Mouse (Mus musculus): ENCODE measurements at regions not wholly inside any gene's neighbourhood (a gene's known extent, or its start where the extent isn't known, plus 50 kb on each side); places are given as distances from the start of the nearest gene placed in this dataset.

DNA sequence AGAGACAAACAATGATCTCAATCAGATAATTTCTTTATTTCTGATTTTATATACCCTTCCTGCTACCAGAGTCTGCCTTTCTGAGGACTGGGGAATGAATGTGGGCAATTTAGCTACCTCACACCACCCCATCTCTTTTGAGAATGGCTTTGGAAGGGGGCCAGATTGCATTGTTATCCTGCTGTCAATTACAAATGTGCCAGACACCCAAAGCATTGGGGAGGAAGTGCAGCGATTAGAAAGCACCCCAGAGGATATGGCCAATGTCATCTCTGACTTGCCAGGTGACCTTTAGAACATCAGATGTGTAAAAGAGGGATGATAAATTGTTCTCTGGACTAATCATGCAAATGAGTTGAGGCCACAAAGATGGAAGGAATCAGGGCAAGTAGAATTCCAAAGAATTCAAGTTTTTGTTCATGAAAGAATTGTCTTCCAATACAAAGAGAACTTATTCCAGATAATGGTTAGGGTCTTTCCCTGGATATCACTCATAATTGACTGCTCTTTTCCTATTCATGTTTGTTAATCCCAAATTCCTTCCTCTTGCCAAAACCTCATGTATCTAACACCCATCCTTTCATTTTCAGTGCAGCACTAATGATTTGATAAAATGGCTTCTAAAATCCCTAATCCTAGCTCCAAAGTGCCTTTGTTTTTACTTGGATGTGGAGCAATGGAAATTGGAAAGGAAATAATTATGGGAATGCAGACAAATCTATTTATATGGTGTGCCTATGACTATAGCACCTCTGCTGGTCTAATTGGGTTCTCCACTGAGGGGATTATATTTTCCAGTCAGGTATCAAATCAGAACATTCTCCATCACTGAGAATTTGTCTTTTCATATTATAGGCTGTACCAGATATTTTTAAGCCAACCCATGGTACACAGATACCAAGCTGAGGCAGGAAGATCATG, 89.1 kb upstream of the Chl1 start:
- DNase-seq, result no peak

DNA sequence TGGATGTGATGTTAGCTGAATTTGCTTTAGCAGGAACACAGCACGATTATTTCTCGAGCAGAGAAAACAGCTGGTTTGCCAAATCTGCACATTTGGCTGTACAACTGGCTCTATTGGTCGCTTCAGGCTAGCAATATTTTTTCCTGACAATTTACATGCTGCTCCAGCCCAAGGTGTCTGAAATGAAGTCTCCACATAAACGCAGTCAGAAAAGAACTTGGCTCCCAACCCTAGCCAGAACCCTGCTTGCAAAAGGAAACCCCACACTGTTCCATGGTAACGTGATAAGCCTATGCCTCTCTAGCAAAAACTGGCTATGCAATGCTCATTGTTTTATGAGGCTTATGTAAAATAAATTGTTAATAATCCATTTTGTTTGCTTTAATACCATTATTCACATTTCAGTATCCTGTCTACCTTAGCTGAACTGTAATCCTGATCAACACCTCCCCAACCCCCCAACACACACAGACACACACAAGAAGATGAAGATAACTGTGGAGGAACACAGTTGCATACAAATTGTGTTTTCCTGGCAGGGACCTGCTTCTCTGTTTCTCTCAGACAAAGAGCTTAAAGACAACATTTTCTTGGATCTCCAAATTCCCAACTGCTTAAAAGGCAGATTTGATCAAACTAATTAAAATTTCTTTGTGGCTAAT, 79.3 kb upstream of the Chl1 start:
- DNase-seq, result no peak

DNA sequence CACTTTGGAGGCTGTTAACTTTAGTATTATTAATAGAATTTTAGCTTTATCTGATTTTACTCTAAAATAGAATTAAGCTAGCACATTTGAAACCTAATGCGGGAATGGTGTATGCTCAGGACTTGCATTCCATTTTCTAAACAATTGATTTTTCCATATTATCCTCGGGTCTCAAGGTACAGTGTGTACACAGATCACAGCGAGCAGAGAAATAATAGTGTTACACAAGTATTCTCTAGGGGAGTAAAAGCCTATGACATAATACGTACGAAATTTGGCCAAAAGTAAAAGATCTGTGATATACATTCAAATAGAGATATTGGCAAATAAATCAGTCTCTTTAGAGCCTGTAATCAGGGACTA, 78.8 kb upstream of the Chl1 start:
- no peak for DNase-seq

Data from kidney, postnatal 14 days (tissue).